Mouse (Mus musculus): ENCODE results near the gene Cpm. TPM values are rescaled to one million over a fixed set of nuclear protein-coding genes. Genes with fewer than 3 reads are reported as not detected.

The Cpm gene
- total and polyA plus RNA-seq, 2 experiments from 2014 or later, result 2.3 to 2.4 TPM

DNA sequence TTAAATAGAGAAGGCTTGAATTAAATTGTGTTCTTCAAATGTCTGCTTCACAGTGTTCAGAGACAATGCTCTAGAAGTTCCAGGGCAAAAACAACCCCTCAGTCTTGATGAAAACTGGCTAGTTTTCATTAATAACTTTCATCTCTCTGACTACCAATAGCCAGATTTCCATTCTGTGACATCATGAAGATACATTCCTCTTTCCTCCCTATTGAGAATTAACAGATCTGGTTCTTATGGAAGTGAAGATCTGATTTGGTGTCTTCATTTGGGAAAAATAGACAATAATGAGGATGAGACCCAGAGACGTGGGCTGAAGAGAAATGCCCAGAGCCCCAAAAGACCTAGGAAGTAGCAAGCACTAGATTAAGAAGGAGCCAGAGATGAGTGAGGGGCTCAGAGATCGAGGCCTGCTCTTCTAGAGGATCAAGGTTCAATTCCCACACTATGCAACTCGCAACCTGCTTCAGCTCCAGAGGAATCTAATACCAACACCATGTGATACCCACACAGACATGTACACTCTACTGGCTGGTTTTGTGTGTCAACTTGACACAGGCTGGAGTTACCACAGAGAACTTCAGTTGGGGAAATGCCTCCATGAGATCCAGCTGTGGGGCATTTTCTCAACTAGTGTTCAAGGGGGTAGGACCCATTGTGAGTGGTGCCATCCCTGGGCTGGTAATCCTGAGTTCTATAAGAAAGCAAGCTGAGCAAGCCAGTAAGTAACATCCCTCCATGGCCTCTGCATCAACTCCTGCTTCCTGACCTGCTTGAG lies 11.5 kb upstream of the Cpm start:
- H3K9ac ChIP-seq (replicated peaks; ENCODE audit: low read length), result no peak overlapping the region
- no peaks in the 10 kb centered on the region for H3K9me3 ChIP-seq (ENCODE audit: low read length)
- WGBS, result 86% methylated on average over 3 of the region's 3 CpGs
- ATAC-seq (no peak), DNase-seq (ENCODE audit: low spot score) (no peak)
- no peak for TF ChIP-seq CTCF (IDR thresholded peaks at IDR 0.05; ENCODE audit: low read depth)
- H3K36me3 ChIP-seq (ENCODE audit: insufficient read depth, low read length), result no peaks in the 10 kb centered on the region
- no peak overlapping the region for H3K4me3 ChIP-seq (ENCODE audit: low read length)
- no peaks in the 10 kb centered on the region for H3K4me1 ChIP-seq (ENCODE audit: insufficient read depth, low read length)
- no peak overlapping the region for H3K4me2 ChIP-seq (ENCODE audit: low read depth, low read length)
- no peak overlapping the region for H3K27ac ChIP-seq
- H3K27me3 ChIP-seq (ENCODE audit: insufficient read depth, low read length), result no peaks in the 10 kb centered on the region

DNA sequence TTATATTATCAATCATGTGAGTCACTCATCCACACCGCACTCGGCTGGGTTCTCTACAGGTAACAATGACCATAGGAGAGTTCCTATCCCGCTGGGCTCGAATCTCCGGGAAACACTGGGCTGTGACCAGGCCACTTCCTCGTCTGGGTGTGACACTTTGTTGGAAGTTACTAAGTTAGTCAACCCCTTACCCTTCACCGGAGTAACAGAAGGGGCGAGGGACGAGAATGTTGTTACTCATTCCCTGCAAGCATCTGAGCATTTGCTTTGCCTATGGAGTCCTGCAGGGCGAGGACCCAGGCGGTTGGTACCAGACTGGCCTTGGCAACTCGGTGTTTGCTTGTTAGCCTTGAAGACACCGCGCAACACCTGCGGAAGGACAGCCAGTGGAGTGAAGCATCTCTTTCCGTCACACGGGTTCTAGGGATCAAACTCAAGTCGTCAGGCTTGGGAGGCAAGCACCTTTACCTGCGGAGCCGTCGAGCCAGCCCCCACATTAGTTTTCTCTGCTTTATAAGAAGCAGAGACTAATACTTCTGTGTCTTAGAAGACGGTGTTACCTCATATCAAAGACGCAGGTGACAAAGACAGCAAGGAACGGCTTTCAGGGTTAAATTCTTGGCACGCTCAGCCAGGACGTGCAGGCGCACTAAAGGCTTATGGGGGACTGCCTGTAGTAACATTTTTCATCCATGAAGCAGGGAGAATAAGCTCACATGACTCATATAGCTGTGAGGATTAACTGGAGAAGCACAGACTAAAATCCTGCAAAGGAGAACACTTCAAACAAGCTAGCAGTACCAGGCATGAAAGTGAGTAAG lies 10.0 kb upstream of the Cpm start:
- H3K9me3 ChIP-seq (ENCODE audit: low read length), result no peaks in the 10 kb centered on the region
- TF ChIP-seq CTCF (IDR thresholded peaks at IDR 0.05; ENCODE audit: low read depth), result no peak
- no peak for DNase-seq (ENCODE audit: low spot score)
- no peak overlapping the region for H3K4me3 ChIP-seq (ENCODE audit: low read length)
- no peak overlapping the region for H3K27ac ChIP-seq
- ATAC-seq, result no peak
- H3K4me1 ChIP-seq (ENCODE audit: insufficient read depth, low read length), result no peaks in the 10 kb centered on the region
- H3K4me2 ChIP-seq (ENCODE audit: low read depth, low read length), result no peak overlapping the region
- H3K36me3 ChIP-seq (ENCODE audit: insufficient read depth, low read length), result no peaks in the 10 kb centered on the region
- WGBS, result 87% methylated on average over 27 of the region's 27 CpGs
- H3K9ac ChIP-seq (replicated peaks; ENCODE audit: low read length), result no peak overlapping the region
- no peaks in the 10 kb centered on the region for H3K27me3 ChIP-seq (ENCODE audit: insufficient read depth, low read length)

DNA sequence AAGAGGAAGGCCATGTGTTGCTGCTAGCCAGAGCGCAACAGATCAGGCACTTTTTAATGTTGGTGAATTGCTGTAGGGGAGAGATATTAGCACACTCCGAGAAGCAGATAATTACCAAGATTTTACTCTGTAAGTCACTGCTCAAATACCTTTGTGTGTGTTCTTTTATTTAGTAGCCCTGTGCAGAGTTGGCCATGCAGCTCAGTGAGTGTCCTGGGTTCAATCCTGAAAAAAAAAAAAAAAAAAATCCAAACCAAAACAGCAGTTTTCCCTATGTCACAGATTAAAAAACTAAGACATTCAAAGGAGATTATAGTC lies 9.5 kb upstream of the Cpm start:
- Histone ChIP-seq H3K4me1 (ENCODE audit: insufficient read depth, low read length) (no peaks in the 10 kb centered on the region), H3K4me3 (ENCODE audit: low read length) (no peak overlapping the region), H3K9me3 (ENCODE audit: low read length) (no peaks in the 10 kb centered on the region), H3K9ac (replicated peaks; ENCODE audit: low read length) (no peak overlapping the region), H3K27ac (no peak overlapping the region), H3K4me2 (ENCODE audit: low read depth, low read length) (no peak overlapping the region), H3K36me3 (ENCODE audit: insufficient read depth, low read length) (no peaks in the 10 kb centered on the region), H3K27me3 (ENCODE audit: insufficient read depth, low read length) (no peaks in the 10 kb centered on the region)
- 84% methylated on average over 2 of the region's 2 CpGs for WGBS
- TF ChIP-seq CTCF (IDR thresholded peaks at IDR 0.05; ENCODE audit: low read depth), result no peak
- ATAC-seq (no peak), DNase-seq (ENCODE audit: low spot score) (no peak)

DNA sequence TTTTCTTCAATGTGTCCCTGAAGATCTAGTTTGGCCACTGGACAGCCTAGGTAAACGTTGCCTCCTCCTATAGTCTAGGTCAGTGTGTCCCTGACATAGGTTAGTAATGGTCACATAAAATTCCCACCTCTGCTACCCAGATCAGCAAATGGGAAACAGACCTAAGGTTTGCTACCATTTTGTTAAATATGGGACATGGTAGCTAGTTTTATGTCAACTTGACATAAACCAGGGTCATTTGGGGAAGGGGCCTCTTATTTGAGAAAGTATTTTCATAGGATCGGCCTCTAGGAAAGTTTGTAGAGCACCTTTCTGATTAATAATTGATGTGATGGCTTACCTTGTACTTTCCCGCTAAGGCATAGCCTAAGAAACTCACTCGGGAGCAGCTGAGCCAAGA lies 8.8 kb upstream of the Cpm start:
- DNase-seq (ENCODE audit: low spot score) (no peak), ATAC-seq (no peak)
- Histone ChIP-seq H3K36me3 (ENCODE audit: insufficient read depth, low read length) (no peaks in the 10 kb centered on the region), H3K9ac (replicated peaks; ENCODE audit: low read length) (no peak overlapping the region), H3K9me3 (ENCODE audit: low read length) (no peaks in the 10 kb centered on the region), H3K4me3 (ENCODE audit: low read length) (no peak overlapping the region), H3K4me2 (ENCODE audit: low read depth, low read length) (no peak overlapping the region), H3K27me3 (ENCODE audit: insufficient read depth, low read length) (no peaks in the 10 kb centered on the region), H3K4me1 (ENCODE audit: insufficient read depth, low read length) (no peaks in the 10 kb centered on the region), H3K27ac (no peak overlapping the region)
- TF ChIP-seq CTCF (IDR thresholded peaks at IDR 0.05; ENCODE audit: low read depth), result no peak
- WGBS, result 97% methylated on average over 4 of the region's 4 CpGs

- no peak overlapping the region for H3K9ac ChIP-seq (replicated peaks; ENCODE audit: low read length)
- no peaks in the 10 kb centered on the region for H3K27me3 ChIP-seq (ENCODE audit: insufficient read depth, low read length)
- no peak for ATAC-seq
- H3K36me3 ChIP-seq (ENCODE audit: insufficient read depth, low read length), result no peaks in the 10 kb centered on the region
- no peak overlapping the region for H3K27ac ChIP-seq
- H3K9me3 ChIP-seq (ENCODE audit: low read length), result no peaks in the 10 kb centered on the region
- no peak overlapping the region for H3K4me3 ChIP-seq (ENCODE audit: low read length)
- H3K4me2 ChIP-seq (ENCODE audit: low read depth, low read length), result no peak overlapping the region
- no peaks in the 10 kb centered on the region for H3K4me1 ChIP-seq (ENCODE audit: insufficient read depth, low read length)
- TF ChIP-seq CTCF (IDR thresholded peaks at IDR 0.05; ENCODE audit: low read depth), result no peak
- no peak for DNase-seq (ENCODE audit: low spot score)
- WGBS, result 76% methylated on average over 3 of the region's 3 CpGs
Observed at GRCm38 (mm10) chr10:117620934-117621501, 8.3 kb upstream of the Cpm start.

DNA sequence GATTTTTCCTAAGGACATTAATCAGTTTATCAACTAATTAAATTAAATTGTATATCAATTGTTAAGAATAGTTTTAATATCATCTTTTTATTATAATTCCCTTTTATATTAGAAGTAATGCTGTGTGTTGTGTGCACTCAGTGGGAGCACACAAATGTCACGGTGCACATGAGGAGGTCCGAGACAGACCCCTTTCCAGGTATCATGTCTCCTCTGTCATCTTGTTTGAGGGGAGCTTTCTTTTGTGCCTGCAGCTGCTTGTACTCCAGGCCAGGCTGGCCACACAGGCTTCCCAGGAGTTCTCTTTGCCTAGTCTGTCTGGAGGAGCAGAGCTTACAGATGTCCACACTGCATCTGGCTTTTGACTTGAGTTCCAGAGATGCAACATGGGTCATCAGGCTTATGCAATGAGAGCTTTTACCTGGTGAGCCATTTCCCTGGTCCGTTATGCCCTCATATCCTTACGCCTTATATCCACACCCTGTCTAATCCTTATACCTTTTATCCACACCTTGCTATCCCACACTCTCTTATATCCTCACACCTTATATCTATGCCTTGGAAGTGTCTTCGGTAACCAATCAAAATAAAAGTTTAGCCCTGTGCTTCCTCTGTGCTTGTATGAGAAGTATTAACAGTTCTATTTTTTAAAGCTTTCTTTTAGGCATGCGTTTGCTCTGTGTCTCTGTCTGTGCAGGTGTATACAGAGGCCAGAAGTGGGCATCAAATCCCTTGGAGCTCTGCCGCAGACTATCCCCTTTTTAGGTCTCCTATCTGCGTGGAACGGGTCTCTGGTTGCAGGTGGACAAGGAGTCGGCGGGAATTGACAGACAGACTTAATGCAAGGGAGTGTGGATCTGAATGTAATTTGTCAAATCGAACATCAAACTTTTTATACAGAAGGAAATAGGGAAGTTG lies 7.4 kb upstream of the Cpm start:
- no peak overlapping the region for H3K4me2 ChIP-seq (ENCODE audit: low read depth, low read length)
- no peaks in the 10 kb centered on the region for H3K4me1 ChIP-seq (ENCODE audit: insufficient read depth, low read length)
- 93% methylated on average over 12 of the region's 12 CpGs for WGBS
- H3K9ac ChIP-seq (replicated peaks; ENCODE audit: low read length), result no peak overlapping the region
- no peak for TF ChIP-seq CTCF (IDR thresholded peaks at IDR 0.05; ENCODE audit: low read depth)
- no peaks in the 10 kb centered on the region for H3K9me3 ChIP-seq (ENCODE audit: low read length)
- no peak for ATAC-seq
- DNase-seq (ENCODE audit: low spot score), result no peak
- H3K36me3 ChIP-seq (ENCODE audit: insufficient read depth, low read length), result no peaks in the 10 kb centered on the region
- no peak overlapping the region for H3K27ac ChIP-seq
- 0 out of 2 replicates have a peak, but pooled peaks cover under 1% of the 10 kb centered on the region for H3K27me3 ChIP-seq (ENCODE audit: insufficient read depth, low read length)
- H3K4me3 ChIP-seq (ENCODE audit: low read length), result no peak overlapping the region

Data from hindbrain, postnatal 0 days (tissue).